Mouse (Mus musculus): ENCODE measurements around the gene Ephx1.

GRCm38 (mm10) chr1:181016532-181017131 is 4.1 kb downstream of the Ephx1 start:
- TF ChIP-seq POLR2A (IDR thresholded peaks at IDR 0.05; ENCODE audit: borderline replicate concordance, control insufficient read depth, low read depth, low read length) (no peak), CTCF (IDR thresholded peaks at IDR 0.05; ENCODE audit: control insufficient read depth, insufficient read depth, low read length) (no peak)

All from bone marrow, adult 2 months (tissue).